Mouse (Mus musculus): ENCODE results near the gene Cacna1b.

DNA sequence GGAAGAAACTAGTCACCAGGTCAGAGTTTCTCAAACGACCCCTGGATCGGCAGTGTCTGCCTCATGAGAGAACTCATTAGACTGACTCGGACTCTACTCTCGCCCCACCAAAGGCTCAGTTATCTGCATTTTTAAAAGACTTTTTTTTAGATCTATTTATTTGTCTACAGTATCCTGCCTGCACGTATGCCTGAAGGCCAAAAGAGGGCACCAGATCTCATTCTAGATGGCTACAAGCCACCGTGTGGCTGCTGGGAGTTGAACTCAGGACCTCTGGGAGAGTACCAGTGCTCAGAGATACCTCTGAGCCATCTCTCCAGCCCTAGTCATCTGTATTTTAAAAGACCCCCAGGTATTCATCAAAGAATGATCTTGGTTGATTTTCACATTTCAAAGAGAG, 201.0 kb downstream of the Cacna1b start:
- TF ChIP-seq CTCF (conservative IDR thresholded peaks at IDR 0.05; ENCODE audit: low read length) (no peak; the same call in 1 of the 2 replicates), NANOG (IDR thresholded peaks at IDR 0.05; ENCODE audit: borderline replicate concordance, low read length) (no peak)

Data from E14TG2a.4 (cell line).